Mouse (Mus musculus): ENCODE measurements around the gene Pkm. TPM values are rescaled to one million over a fixed set of nuclear protein-coding genes. Genes with fewer than 3 reads are reported as not detected.
A peak's percentile ranks its signal among the peaks of the same experiment; 100 is the strongest.

Gene Pkm
- total RNA-seq, 2 experiments from 2014 or later: 1,277 to 1,324 TPM

DNA sequence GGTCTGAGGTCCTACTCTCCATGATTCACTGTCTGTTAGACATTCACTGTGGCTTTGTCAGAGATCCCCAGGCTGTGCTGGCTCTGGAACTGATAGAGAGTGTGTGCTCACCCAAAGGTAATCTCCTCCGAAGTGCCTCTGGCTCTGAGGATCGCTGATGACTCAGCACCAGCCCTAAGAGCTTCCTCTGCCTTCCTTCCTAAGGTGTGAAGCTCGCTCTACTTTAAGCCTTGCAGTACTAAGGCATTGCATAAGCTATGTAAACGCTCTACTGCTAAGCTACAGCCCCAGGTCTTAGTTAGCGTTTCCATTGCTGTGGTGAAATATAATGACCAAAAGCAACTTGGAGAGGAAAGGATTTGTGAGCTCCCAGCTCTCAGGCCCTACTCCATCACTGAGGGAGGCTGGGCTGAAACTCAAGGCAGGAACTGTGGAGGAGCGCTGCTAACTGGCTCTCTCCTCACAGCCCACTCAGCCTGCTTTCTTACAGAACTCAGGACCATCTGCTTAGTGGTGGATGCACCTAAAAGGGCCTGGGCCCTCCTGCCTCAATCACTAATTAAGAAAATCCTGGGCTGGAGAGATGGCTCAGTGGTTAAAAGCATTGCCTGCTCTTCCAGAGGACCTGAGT is 31.4 kb downstream of the Pkm start:
- Histone ChIP-seq H3K4me3 (no peak overlapping the region), H3K27ac (peak overlapping the region; percentile 84)
- TF ChIP-seq CTCF (IDR thresholded peaks at IDR 0.05): no peak
- intact Hi-C loops (cut with DNase I): loop anchor here (1.0 kb wide), 1 partner anchor 63 kb away; the partner anchor contains the start of genes Myo9a and Senp8
- peak; percentile 56 to 57 for DNase-seq (ENCODE audit: extremely low spot score in 1 of 2, low spot score in 2 of 2)

DNA sequence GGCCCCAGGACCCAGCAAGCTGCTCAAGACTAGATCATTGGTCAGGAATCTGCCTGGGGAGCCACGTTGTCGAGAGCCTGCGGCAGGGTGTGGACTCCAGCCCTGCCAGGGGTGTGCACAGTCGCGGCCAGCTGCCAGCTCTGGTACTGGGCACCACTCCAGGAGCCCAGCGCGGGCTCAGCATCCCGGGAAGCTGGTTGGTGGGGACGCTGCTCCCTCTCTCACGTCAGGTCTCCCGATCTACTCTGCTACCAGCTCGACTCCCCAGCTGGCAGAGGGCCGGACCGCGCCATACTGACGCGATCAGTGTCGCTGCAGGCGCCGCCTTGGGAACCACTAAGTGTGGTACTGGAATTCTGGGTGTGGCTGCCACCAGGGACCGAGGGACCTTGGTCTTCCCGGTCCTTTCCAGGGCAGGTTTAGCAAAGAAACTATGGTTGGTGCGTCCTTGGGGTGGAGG is 35.5 kb downstream of the Pkm start:
- Histone ChIP-seq H3K27ac (peak overlapping the region; percentile 85), H3K4me3 (peak overlapping the region; percentile 41)
- intact Hi-C loops (cut with DNase I): no loop called here
- TF ChIP-seq CTCF (IDR thresholded peaks at IDR 0.05): no peak
- peak; percentile 85 to 90 for DNase-seq (ENCODE audit: extremely low spot score in 1 of 2, low spot score in 2 of 2)

DNA sequence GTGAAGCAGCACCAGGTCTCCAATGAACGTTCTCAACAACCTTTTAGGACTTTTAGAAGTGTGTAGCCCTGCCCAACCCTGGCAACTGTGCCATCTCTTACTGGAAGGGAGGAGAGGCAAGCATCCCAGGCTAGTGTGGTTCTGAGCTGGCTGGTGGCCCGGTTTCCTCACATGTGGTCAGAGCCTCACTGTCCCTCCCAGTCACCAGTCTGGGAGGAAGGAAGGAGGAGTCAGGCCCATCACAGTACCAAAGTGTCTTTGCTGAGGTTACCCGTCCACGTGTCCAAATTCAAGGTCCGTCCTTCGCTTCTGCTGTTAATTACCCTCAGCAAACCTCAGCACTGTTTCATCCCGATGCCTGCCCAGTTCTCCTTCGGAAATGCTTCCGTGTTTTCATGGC is 36.0 kb downstream of the Pkm start:
- no peak for TF ChIP-seq CTCF (IDR thresholded peaks at IDR 0.05)
- Histone ChIP-seq H3K27ac (peak overlapping the region; percentile 85), H3K4me3 (peak overlapping the region; percentile 41)
- intact Hi-C loops (cut with DNase I): no loop called here
- DNase-seq (ENCODE audit: extremely low spot score in 1 of 2, low spot score in 2 of 2): peak; percentile 38 to 50

DNA sequence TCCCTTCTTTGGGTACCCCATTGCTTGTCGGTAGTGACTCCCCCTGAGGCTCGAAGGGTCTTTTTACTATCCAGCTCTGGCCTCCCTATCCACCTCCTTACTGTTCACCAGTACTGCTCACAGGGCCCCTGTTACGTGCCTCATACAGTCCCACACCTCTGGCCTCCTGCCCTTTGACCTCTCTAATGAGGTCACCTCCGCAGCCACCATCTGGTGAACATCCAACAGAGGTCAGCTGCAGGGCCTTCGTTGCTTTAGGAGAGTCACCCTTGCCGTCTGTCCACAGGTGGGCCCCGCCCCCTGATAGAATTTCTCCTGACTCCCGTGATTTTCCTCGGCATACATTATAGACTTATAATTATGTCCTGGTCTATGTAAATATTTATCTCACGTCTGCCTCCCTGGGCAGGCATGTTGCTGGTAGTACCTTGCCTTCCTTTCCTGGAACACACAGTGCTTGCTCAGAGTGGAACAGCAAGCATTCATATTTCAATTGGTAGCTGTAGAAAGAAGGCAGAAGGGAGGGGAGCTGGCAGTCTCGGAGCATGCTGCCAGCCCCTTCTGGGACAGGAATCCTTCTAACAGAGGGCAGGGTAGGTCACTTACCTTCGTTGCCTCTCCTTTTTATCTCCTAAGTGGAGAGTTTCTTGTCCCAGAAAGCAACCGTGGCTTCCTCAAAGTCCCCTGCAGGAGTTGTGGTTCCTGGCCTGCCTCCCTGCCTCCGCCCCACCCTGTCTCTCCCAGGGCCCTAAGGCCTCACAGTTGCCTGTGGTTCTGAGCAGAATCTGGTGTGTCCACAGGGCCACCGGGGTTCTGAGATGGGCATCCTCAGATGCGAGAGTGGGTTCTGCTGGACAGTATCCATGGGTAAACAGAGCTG is 38.6 kb downstream of the Pkm start:
- no peak for DNase-seq (ENCODE audit: extremely low spot score in 1 of 2, low spot score in 2 of 2)
- no peak for TF ChIP-seq CTCF (IDR thresholded peaks at IDR 0.05)
- no peak overlapping the region for H3K4me3 ChIP-seq
- intact Hi-C loops (cut with DNase I): no loop called here
- no peak overlapping the region for H3K27ac ChIP-seq

DNA sequence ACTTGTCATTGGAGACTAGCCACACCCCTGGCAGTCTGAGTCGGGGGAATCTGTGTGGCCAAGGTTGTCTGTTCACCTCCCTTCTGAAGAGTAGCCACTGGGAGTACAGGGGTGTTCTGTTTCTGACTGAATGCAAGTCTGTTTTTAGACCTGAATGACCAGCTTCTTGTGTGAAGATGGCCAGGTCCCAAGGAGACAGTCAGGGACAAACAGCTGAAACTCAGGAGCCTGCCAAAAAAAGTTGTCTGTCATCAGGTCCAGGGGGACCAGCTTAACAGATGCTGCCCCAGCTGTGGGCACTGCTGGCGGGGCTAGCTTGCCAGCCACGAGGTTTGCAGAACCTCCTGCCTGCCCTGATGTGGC is 39.3 kb downstream of the Pkm start:
- no peak for DNase-seq (ENCODE audit: extremely low spot score in 1 of 2, low spot score in 2 of 2)

DNA sequence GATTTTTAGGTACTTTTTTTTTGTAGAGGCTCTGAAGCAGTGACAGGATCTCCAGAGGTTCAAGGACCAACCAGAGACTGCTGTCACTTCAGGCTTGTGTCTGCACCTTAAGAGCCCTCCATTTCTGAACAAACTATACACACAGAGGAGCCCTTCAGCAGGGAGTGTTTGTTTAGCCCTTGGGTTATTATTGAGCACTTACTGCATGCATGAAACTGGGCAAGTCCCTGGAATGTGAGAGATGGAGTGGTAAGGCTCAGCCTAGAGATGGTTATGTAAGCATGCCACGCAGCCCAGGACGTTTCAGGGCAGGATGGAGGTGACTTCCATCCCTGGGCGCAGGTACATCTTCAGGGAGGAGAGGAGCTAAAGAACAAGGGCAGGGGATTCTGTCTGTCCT is 40.2 kb downstream of the Pkm start:
- no peak for DNase-seq (ENCODE audit: extremely low spot score in 1 of 2, low spot score in 2 of 2)
- intact Hi-C loops (cut with DNase I): no loop called here
- H3K27ac ChIP-seq: no peak overlapping the region
- TF ChIP-seq CTCF (IDR thresholded peaks at IDR 0.05): no peak
- H3K4me3 ChIP-seq: no peak overlapping the region

More for the DNA sequence above, 39.3 kb downstream of the Pkm start:
- TF ChIP-seq CTCF (IDR thresholded peaks at IDR 0.05): no peak
- H3K27ac ChIP-seq: no peak overlapping the region
- intact Hi-C loops (cut with DNase I): no loop called here
- no peak overlapping the region for H3K4me3 ChIP-seq

DNA sequence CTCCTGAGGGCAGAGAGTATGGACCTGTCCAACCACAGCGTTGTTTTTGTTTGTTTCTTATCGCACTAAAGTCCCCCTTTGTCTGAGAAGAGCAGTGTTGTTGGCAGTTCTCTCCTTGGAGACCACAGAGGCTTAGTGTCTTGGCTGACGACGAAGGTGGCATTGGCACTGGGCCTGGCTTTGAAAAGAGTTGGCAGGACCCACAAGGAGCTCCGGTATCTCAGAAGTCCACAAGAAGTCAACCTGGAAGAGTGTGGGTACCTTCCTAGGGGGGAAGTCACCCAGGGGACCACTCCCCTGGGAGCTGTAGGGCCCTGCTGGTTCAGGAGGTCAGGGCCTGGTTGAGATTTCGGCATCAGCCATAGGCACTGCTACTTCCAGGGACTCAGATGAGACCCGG is 44.9 kb downstream of the Pkm start:
- TF ChIP-seq CTCF (IDR thresholded peaks at IDR 0.05): no peak
- intact Hi-C loops (cut with DNase I): no loop called here
- no peak overlapping the region for H3K4me3 ChIP-seq
- no peak for DNase-seq (ENCODE audit: extremely low spot score in 1 of 2, low spot score in 2 of 2)
- H3K27ac ChIP-seq: no peak overlapping the region

DNA sequence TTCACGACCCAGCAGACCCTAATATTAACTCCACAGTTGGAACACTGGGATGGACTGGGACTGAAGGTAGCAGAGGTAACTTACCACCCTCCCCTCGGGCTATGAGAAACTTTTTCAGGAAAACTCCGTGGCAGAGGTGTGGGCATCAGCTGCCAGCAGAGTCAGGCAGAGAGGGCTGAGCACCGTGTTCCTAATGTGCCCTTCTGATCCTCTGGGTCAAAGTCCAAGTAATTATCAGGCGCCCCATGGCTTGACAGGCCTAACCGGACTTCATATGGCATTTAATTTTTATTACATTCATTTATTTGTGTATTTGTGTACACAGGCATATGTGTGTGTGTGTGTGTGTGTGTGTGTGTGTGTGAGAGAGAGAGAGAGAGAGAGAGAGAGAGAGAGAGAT is 46.9 kb downstream of the Pkm start:
- Histone ChIP-seq H3K4me3 (no peak overlapping the region), H3K27ac (no peak overlapping the region)
- no peak for DNase-seq (ENCODE audit: extremely low spot score in 1 of 2, low spot score in 2 of 2)
- TF ChIP-seq CTCF (IDR thresholded peaks at IDR 0.05): no peak
- intact Hi-C loops (cut with DNase I): no loop called here

DNA sequence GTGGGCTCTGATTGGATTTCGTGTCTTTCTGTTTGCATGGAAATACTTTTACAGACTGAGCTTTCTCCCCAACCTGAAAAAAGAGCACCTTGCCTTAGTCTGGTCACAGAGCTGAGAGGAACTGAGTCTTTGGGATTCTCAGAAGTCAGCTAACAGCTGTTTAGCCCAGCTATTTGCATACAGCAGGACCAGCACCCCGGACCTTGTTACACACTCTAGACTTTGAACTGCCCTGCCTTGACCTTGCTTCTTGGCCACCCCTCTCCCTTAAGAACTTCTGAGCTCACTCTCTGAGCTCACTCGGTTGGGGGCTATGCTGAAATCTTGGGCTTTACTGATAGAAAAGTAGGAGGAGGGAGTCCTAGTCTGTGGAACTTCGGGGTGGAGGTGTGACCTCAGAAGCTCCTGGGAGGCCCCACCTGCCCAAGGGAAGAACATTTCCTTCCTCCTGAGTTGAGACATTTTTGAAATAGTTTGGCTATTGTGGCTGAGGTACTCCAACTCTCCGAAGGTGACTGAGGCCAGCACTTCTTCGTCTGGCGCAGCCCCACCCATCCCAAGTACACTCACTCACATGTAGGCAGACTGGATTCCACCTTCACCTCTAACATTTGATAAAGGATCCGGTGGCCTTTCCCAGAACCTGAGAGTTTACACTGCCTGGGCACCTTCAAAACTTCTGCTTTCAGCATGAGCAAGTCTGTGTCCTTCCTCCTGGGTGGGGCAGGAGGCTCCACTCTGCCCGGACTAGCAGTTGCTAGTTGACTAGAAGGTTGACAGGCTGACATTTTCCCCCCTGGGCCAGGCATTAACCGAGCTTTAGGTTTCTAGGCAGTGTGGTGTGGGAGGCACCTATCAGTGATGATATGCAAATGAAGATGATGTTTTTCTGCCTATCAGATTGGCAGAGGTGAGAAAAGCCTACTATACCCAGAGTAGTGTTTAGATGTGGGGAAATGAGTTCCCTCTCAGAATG is 51.0 kb downstream of the Pkm start:
- no peak for TF ChIP-seq CTCF (IDR thresholded peaks at IDR 0.05)
- Histone ChIP-seq H3K27ac (no peak overlapping the region), H3K4me3 (no peak overlapping the region)
- DNase-seq (ENCODE audit: extremely low spot score in 1 of 2, low spot score in 2 of 2): no peak
- intact Hi-C loops (cut with DNase I): no loop called here

DNA sequence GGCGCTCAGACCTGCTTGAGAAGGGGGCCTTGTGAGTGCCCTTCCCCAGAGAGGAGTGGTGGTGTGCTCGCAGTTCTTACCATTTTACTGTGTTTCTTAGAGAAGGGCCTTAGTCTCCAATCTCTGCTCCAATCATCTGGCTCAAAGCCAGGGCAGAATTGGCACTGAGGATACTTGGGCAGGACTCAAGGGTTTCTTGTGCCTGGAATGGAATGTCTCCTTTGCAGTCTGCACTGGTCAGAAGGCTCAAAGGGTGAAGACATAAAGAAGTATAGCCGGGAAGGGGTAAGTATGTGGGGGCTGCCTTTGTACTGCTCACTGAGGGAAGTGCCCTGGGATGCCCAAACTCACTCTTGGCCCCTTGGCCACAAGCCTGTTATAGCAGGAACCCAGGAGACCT is 53.1 kb downstream of the Pkm start:
- Histone ChIP-seq H3K4me3 (no peak overlapping the region), H3K27ac (no peak overlapping the region)
- no peak for DNase-seq (ENCODE audit: extremely low spot score in 1 of 2, low spot score in 2 of 2)
- intact Hi-C loops (cut with DNase I): no loop called here
- TF ChIP-seq CTCF (IDR thresholded peaks at IDR 0.05): no peak

DNA sequence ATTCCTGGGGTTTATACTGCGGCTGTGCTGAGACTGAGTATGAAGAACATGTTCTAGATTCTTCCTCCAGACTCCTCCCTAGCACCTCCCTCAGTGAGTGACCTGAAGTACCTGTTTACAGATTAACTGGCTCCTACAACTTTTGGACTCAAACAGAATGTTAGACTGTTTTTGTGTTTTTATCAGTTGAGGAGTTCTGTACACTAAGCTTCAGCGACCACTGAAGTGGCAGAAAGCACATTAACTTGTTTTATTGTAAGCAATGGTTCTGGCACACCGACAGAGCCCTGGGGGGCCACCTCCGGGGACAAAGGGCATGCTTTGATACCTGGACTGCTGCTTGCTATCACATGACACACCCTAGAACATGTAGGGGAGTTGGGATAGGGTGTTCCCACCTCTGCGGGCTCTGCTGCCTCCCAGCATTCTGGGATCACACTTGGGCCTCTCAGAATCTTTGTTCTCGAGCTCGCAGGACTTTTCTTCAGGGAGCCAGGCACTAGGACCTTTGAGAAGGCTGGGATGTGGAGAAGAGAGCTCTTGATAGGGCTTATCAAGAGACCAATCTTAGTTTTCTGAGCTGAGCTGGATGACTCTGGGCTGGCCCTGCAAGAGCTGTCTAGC is 60.2 kb downstream of the Pkm start:
- TF ChIP-seq CTCF (IDR thresholded peaks at IDR 0.05): no peak
- intact Hi-C loops (cut with DNase I): no loop called here
- no peak for DNase-seq (ENCODE audit: extremely low spot score in 1 of 2, low spot score in 2 of 2)
- Histone ChIP-seq H3K4me3 (no peak overlapping the region), H3K27ac (no peak overlapping the region)
